Mouse (Mus musculus): ENCODE results near the gene Ms4a6b. TPM values are rescaled to one million over a fixed set of nuclear protein-coding genes. Genes with fewer than 3 reads are reported as not detected.

Ms4a6b gene
- total and polyA plus RNA-seq, 2 experiments from 2014 or later, result 2.8 to 15.3 TPM

GRCm38 (mm10) chr19:11484388-11484787, 31.9 kb upstream of the Ms4a6b start:
- Histone ChIP-seq H3K4me1 (ENCODE audit: control insufficient read depth, insufficient read depth) (no peaks in the 10 kb centered on the region), H3K9me3 (replicated peaks; ENCODE audit: control insufficient read depth, low read length) (no peaks in the 10 kb centered on the region), H3K27me3 (ENCODE audit: control insufficient read depth, insufficient read depth, low read length) (no peaks in the 10 kb centered on the region), H3K4me3 (ENCODE audit: low read depth, low read length) (no peak overlapping the region), H3K27ac (ENCODE audit: low read depth) (no peak overlapping the region), H3K4me2 (ENCODE audit: low read depth, low read length) (no peak overlapping the region), H3K36me3 (replicated peaks; ENCODE audit: control insufficient read depth, insufficient read depth, low read length) (no peaks in the 10 kb centered on the region), H3K9ac (replicated peaks; ENCODE audit: low read depth, low read length) (no peak overlapping the region)
- DNase-seq (ENCODE audit: low spot score) (no peak), ATAC-seq (ENCODE audit: insufficient read depth, low read depth) (no peak)
- WGBS, result 57% methylated on average over 3 of the region's 3 CpGs
- TF ChIP-seq CTCF (IDR thresholded peaks at IDR 0.05; ENCODE audit: low read depth), result no peak
- no peak for TF ChIP-seq EP300 (IDR thresholded peaks at IDR 0.05; ENCODE audit: low read depth)

GRCm38 (mm10) chr19:11485266-11485665, 31.0 kb upstream of the Ms4a6b start:
- no peak overlapping the region for H3K9ac ChIP-seq (replicated peaks; ENCODE audit: low read depth, low read length)
- TF ChIP-seq EP300 (IDR thresholded peaks at IDR 0.05; ENCODE audit: low read depth), result no peak
- TF ChIP-seq CTCF (IDR thresholded peaks at IDR 0.05; ENCODE audit: low read depth), result no peak
- H3K9me3 ChIP-seq (replicated peaks; ENCODE audit: control insufficient read depth, low read length), result no peaks in the 10 kb centered on the region
- 77% methylated on average over 3 of the region's 3 CpGs for WGBS
- no peaks in the 10 kb centered on the region for H3K27me3 ChIP-seq (ENCODE audit: control insufficient read depth, insufficient read depth, low read length)
- H3K27ac ChIP-seq (ENCODE audit: low read depth), result no peak overlapping the region
- no peaks in the 10 kb centered on the region for H3K4me1 ChIP-seq (ENCODE audit: control insufficient read depth, insufficient read depth)
- DNase-seq (ENCODE audit: low spot score) (no peak), ATAC-seq (ENCODE audit: insufficient read depth, low read depth) (no peak)
- H3K4me2 ChIP-seq (ENCODE audit: low read depth, low read length), result no peak overlapping the region
- no peaks in the 10 kb centered on the region for H3K36me3 ChIP-seq (replicated peaks; ENCODE audit: control insufficient read depth, insufficient read depth, low read length)
- H3K4me3 ChIP-seq (ENCODE audit: low read depth, low read length), result no peak overlapping the region

- H3K27ac ChIP-seq (ENCODE audit: low read depth), result no peak within 1 kb of the TSS
- H3K27me3 ChIP-seq (ENCODE audit: control insufficient read depth, insufficient read depth, low read length), result no peaks in the 10 kb centered on the region
- H3K9ac ChIP-seq (replicated peaks; ENCODE audit: low read depth, low read length), result no peak within 1 kb of the TSS
- no peaks in the 10 kb centered on the region for H3K36me3 ChIP-seq (replicated peaks; ENCODE audit: control insufficient read depth, insufficient read depth, low read length)
- no peak for DNase-seq (ENCODE audit: low spot score)
- H3K4me1 ChIP-seq (ENCODE audit: control insufficient read depth, insufficient read depth), result no peaks in the 10 kb centered on the region
- TF ChIP-seq CTCF (IDR thresholded peaks at IDR 0.05; ENCODE audit: low read depth) (no peak), EP300 (IDR thresholded peaks at IDR 0.05; ENCODE audit: low read depth) (no peak)
- H3K4me2 ChIP-seq (ENCODE audit: low read depth, low read length), result no peak within 1 kb of the TSS
- no peak for ATAC-seq (ENCODE audit: insufficient read depth, low read depth)
- WGBS, result 59% methylated on average over 2 of the region's 2 CpGs
- H3K9me3 ChIP-seq (replicated peaks; ENCODE audit: control insufficient read depth, low read length), result no peaks in the 10 kb centered on the region
- H3K4me3 ChIP-seq (ENCODE audit: low read depth, low read length), result no peak within 1 kb of the TSS
Measured at GRCm38 (mm10) chr19:11485746-11486145, 30.6 kb upstream of the Ms4a6b start, which contains the start of gene Gm8369. TSS of gene Gm8369 (plus strand) at chr19:11485938.

GRCm38 (mm10) chr19:11486599-11486998, 29.7 kb upstream of the Ms4a6b start:
- TF ChIP-seq EP300 (IDR thresholded peaks at IDR 0.05; ENCODE audit: low read depth), result no peak
- TF ChIP-seq CTCF (IDR thresholded peaks at IDR 0.05; ENCODE audit: low read depth), result no peak
- DNase-seq (ENCODE audit: low spot score) (no peak), ATAC-seq (ENCODE audit: insufficient read depth, low read depth) (no peak)
- Histone ChIP-seq H3K4me3 (ENCODE audit: low read depth, low read length) (no peak overlapping the region), H3K4me2 (ENCODE audit: low read depth, low read length) (no peak overlapping the region), H3K4me1 (ENCODE audit: control insufficient read depth, insufficient read depth) (no peaks in the 10 kb centered on the region), H3K9ac (replicated peaks; ENCODE audit: low read depth, low read length) (no peak overlapping the region), H3K9me3 (replicated peaks; ENCODE audit: control insufficient read depth, low read length) (no peaks in the 10 kb centered on the region), H3K27me3 (ENCODE audit: control insufficient read depth, insufficient read depth, low read length) (no peaks in the 10 kb centered on the region), H3K36me3 (replicated peaks; ENCODE audit: control insufficient read depth, insufficient read depth, low read length) (no peaks in the 10 kb centered on the region), H3K27ac (ENCODE audit: low read depth) (no peak overlapping the region)
- WGBS, result 86% methylated on average over 1 of the region's 1 CpGs

- Histone ChIP-seq H3K4me3 (ENCODE audit: low read depth, low read length) (no peak overlapping the region), H3K4me2 (ENCODE audit: low read depth, low read length) (no peak overlapping the region), H3K27me3 (ENCODE audit: control insufficient read depth, insufficient read depth, low read length) (no peaks in the 10 kb centered on the region), H3K27ac (ENCODE audit: low read depth) (no peak overlapping the region), H3K36me3 (replicated peaks; ENCODE audit: control insufficient read depth, insufficient read depth, low read length) (no peaks in the 10 kb centered on the region), H3K9ac (replicated peaks; ENCODE audit: low read depth, low read length) (no peak overlapping the region), H3K4me1 (ENCODE audit: control insufficient read depth, insufficient read depth) (no peaks in the 10 kb centered on the region), H3K9me3 (replicated peaks; ENCODE audit: control insufficient read depth, low read length) (no peaks in the 10 kb centered on the region)
- TF ChIP-seq EP300 (IDR thresholded peaks at IDR 0.05; ENCODE audit: low read depth), result no peak
- no peak for TF ChIP-seq CTCF (IDR thresholded peaks at IDR 0.05; ENCODE audit: low read depth)
- WGBS, result 51% methylated on average over 4 of the region's 4 CpGs
- ATAC-seq (ENCODE audit: insufficient read depth, low read depth), result no peak
- DNase-seq (ENCODE audit: low spot score), result no peak
Measured at GRCm38 (mm10) chr19:11491406-11492189, 24.7 kb upstream of the Ms4a6b start.

GRCm38 (mm10) chr19:11492671-11493070, 23.6 kb upstream of the Ms4a6b start:
- H3K4me2 ChIP-seq (ENCODE audit: low read depth, low read length), result no peak overlapping the region
- no peak for DNase-seq (ENCODE audit: low spot score)
- H3K9ac ChIP-seq (replicated peaks; ENCODE audit: low read depth, low read length), result no peak overlapping the region
- H3K27ac ChIP-seq (ENCODE audit: low read depth), result no peak overlapping the region
- no peaks in the 10 kb centered on the region for H3K27me3 ChIP-seq (ENCODE audit: control insufficient read depth, insufficient read depth, low read length)
- no peaks in the 10 kb centered on the region for H3K4me1 ChIP-seq (ENCODE audit: control insufficient read depth, insufficient read depth)
- no peak for ATAC-seq (ENCODE audit: insufficient read depth, low read depth)
- WGBS, result 71% methylated on average over 1 of the region's 1 CpGs
- H3K9me3 ChIP-seq (replicated peaks; ENCODE audit: control insufficient read depth, low read length), result no peaks in the 10 kb centered on the region
- TF ChIP-seq EP300 (IDR thresholded peaks at IDR 0.05; ENCODE audit: low read depth) (no peak), CTCF (IDR thresholded peaks at IDR 0.05; ENCODE audit: low read depth) (no peak)
- H3K36me3 ChIP-seq (replicated peaks; ENCODE audit: control insufficient read depth, insufficient read depth, low read length), result no peaks in the 10 kb centered on the region
- no peak overlapping the region for H3K4me3 ChIP-seq (ENCODE audit: low read depth, low read length)

Measured in heart, postnatal 0 days (tissue).